Mouse (Mus musculus): ENCODE data around the gene Gpx3. TPM values are rescaled to one million over a fixed set of nuclear protein-coding genes. Genes with fewer than 3 reads are reported as not detected.

Gpx3 gene
- polyA plus RNA-seq, 1 experiment: 2.0 TPM

- TF ChIP-seq CTCF (IDR thresholded peaks at IDR 0.05; ENCODE audit: control insufficient read depth, insufficient read depth, insufficient read length) (peak; percentile 65), USF1 (IDR thresholded peaks at IDR 0.05; ENCODE audit: low read depth) (peak; percentile 36), MYOG (IDR thresholded peaks at IDR 0.05; ENCODE audit: control insufficient read depth, extremely low read depth, insufficient read length) (no peak)
- no peaks in the 10 kb centered on the region for H3K27me3 ChIP-seq (ENCODE audit: control insufficient read depth, insufficient read depth, insufficient read length)
- peaks cover 12% of the 10 kb centered on the region for H3K79me3 ChIP-seq (ENCODE audit: low read depth)
- peaks cover 17% of the 10 kb centered on the region for H3K79me2 ChIP-seq (ENCODE audit: control insufficient read depth, insufficient read depth)
- H3ac ChIP-seq (ENCODE audit: control insufficient read depth, insufficient read length, low read depth): no peak overlapping the region
- H3K36me3 ChIP-seq (ENCODE audit: control insufficient read depth, insufficient read depth): peaks cover 5% of the 10 kb centered on the region
- H3K4me3 ChIP-seq (ENCODE audit: insufficient read depth, poor library complexity, severe bottlenecking): no peak overlapping the region
Measured at GRCm38 (mm10) chr11:54862621-54863520, 39.4 kb upstream of the Gpx3 start.

- H3K4me3 ChIP-seq (ENCODE audit: insufficient read depth, poor library complexity, severe bottlenecking): peak overlapping the region; percentile 84
- H3K27me3 ChIP-seq (ENCODE audit: control insufficient read depth, insufficient read depth, insufficient read length): no peaks in the 10 kb centered on the region
- peak overlapping the region; percentile 58 for H3ac ChIP-seq (ENCODE audit: control insufficient read depth, insufficient read length, low read depth)
- H3K79me3 ChIP-seq (ENCODE audit: low read depth): peaks cover 32% of the 10 kb centered on the region
- peaks cover 27% of the 10 kb centered on the region for H3K36me3 ChIP-seq (ENCODE audit: control insufficient read depth, insufficient read depth)
- TF ChIP-seq MYOG (IDR thresholded peaks at IDR 0.05; ENCODE audit: control insufficient read depth, extremely low read depth, insufficient read length) (no peak), USF1 (IDR thresholded peaks at IDR 0.05; ENCODE audit: low read depth) (no peak), CTCF (IDR thresholded peaks at IDR 0.05; ENCODE audit: control insufficient read depth, insufficient read depth, insufficient read length) (no peak), MYOD1 (IDR thresholded peaks at IDR 0.05; ENCODE audit: control insufficient read depth, insufficient read length, low read depth) (no peak)
- peaks cover 39% of the 10 kb centered on the region for H3K79me2 ChIP-seq (ENCODE audit: control insufficient read depth, insufficient read depth)
Measured at GRCm38 (mm10) chr11:54865330-54866085, 36.7 kb upstream of the Gpx3 start.

- Histone ChIP-seq H3K36me3 (ENCODE audit: control insufficient read depth, insufficient read depth) (peaks cover 35% of the 10 kb centered on the region), H3K79me2 (ENCODE audit: control insufficient read depth, insufficient read depth) (peaks cover 44% of the 10 kb centered on the region), H3K27me3 (ENCODE audit: control insufficient read depth, insufficient read depth, insufficient read length) (no peaks in the 10 kb centered on the region), H3K4me3 (ENCODE audit: insufficient read depth, poor library complexity, severe bottlenecking) (peak within 1 kb of the TSS; percentile 84), H3K79me3 (ENCODE audit: low read depth) (peaks cover 32% of the 10 kb centered on the region), H3ac (ENCODE audit: control insufficient read depth, insufficient read length, low read depth) (peak within 1 kb of the TSS; percentile 99)
- no peak for TF ChIP-seq CEBPB (IDR thresholded peaks at IDR 0.05; ENCODE audit: low read depth)
- no peak for TF ChIP-seq FOSL1 (IDR thresholded peaks at IDR 0.05; ENCODE audit: insufficient read depth, low read length, poor library complexity, severe bottlenecking)
- TF ChIP-seq MAX (IDR thresholded peaks at IDR 0.05): peak; percentile 91
- no peak for TF ChIP-seq USF1 (IDR thresholded peaks at IDR 0.05; ENCODE audit: low read depth)
- TF ChIP-seq CTCF (IDR thresholded peaks at IDR 0.05; ENCODE audit: control insufficient read depth, insufficient read depth, insufficient read length): peak; percentile 19
- no peak for TF ChIP-seq MYOG (IDR thresholded peaks at IDR 0.05; ENCODE audit: control insufficient read depth, extremely low read depth, insufficient read length)
- TF ChIP-seq MYOD1 (IDR thresholded peaks at IDR 0.05; ENCODE audit: control insufficient read depth, insufficient read length, low read depth): no peak
Measured at GRCm38 (mm10) chr11:54866119-54867048, 35.9 kb upstream of the Gpx3 start, which contains the start of gene Hint1. Gene Hint1 (plus strand): TSS chr11:54866383.

DNA sequence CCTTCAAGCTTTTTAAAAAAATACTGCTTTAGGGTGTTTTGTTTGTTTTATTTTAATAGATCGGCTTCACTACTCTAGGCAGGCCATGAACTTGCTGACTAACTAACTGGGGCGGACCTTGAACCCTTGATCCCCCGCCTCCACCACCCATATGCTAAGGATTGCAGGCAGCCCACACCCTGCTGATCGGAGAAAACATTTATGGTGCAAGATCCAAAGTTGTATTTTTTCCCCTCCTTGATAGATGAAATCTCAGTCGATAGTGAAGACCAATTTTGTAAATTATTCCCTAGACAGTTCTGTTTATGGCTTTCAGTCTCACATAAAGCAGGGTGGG is 35.2 kb upstream of the Gpx3 start:
- TF ChIP-seq MYOD1 (IDR thresholded peaks at IDR 0.05; ENCODE audit: control insufficient read depth, insufficient read length, low read depth): no peak
- TF ChIP-seq CEBPB (IDR thresholded peaks at IDR 0.05; ENCODE audit: low read depth): no peak
- no peak for TF ChIP-seq CTCF (IDR thresholded peaks at IDR 0.05; ENCODE audit: control insufficient read depth, insufficient read depth, insufficient read length)
- TF ChIP-seq FOSL1 (IDR thresholded peaks at IDR 0.05; ENCODE audit: insufficient read depth, low read length, poor library complexity, severe bottlenecking): no peak
- no peak for TF ChIP-seq USF1 (IDR thresholded peaks at IDR 0.05; ENCODE audit: low read depth)
- no peak for TF ChIP-seq MAX (IDR thresholded peaks at IDR 0.05)
- TF ChIP-seq MYOG (IDR thresholded peaks at IDR 0.05; ENCODE audit: control insufficient read depth, extremely low read depth, insufficient read length): no peak
- Histone ChIP-seq H3K4me3 (ENCODE audit: insufficient read depth, poor library complexity, severe bottlenecking) (peak overlapping the region; percentile 84), H3K79me3 (ENCODE audit: low read depth) (peaks cover 32% of the 10 kb centered on the region), H3K27me3 (ENCODE audit: control insufficient read depth, insufficient read depth, insufficient read length) (no peaks in the 10 kb centered on the region), H3ac (ENCODE audit: control insufficient read depth, insufficient read length, low read depth) (peak overlapping the region; percentile 99), H3K36me3 (ENCODE audit: control insufficient read depth, insufficient read depth) (peaks cover 42% of the 10 kb centered on the region), H3K79me2 (ENCODE audit: control insufficient read depth, insufficient read depth) (peaks cover 44% of the 10 kb centered on the region)

DNA sequence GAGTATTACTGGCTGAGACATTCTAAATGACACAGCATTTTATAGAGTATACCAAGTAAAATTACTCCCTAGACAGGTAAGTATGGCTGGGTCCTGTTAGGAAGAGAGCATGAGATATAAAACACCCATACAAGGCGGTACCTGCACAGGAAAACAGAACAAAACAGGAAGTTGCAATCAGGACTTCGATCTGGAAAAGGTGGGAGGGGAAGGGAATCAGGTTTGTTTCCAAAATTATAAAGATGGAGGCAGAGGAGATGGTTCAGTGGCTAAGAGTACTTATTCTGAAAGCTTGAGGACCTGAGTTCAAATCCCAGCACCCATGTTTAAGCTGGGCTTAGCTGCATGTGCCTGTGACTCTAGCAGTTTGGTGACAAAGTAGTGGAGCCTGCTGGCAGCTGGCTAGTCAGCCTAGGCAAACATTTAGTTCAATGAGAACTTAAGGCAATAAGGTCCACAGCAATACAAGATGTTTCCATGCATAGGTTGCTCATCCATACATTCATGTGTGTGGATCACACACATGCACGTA is 34.3 kb upstream of the Gpx3 start:
- Histone ChIP-seq H3K79me3 (ENCODE audit: low read depth) (peaks cover 32% of the 10 kb centered on the region), H3K79me2 (ENCODE audit: control insufficient read depth, insufficient read depth) (peaks cover 44% of the 10 kb centered on the region), H3K36me3 (ENCODE audit: control insufficient read depth, insufficient read depth) (peaks cover 51% of the 10 kb centered on the region), H3K27me3 (ENCODE audit: control insufficient read depth, insufficient read depth, insufficient read length) (no peaks in the 10 kb centered on the region), H3ac (ENCODE audit: control insufficient read depth, insufficient read length, low read depth) (no peak overlapping the region), H3K4me3 (ENCODE audit: insufficient read depth, poor library complexity, severe bottlenecking) (no peak overlapping the region)
- no peak for TF ChIP-seq CEBPB (IDR thresholded peaks at IDR 0.05; ENCODE audit: low read depth)
- TF ChIP-seq MYOD1 (IDR thresholded peaks at IDR 0.05; ENCODE audit: control insufficient read depth, insufficient read length, low read depth): no peak
- TF ChIP-seq MYOG (IDR thresholded peaks at IDR 0.05; ENCODE audit: control insufficient read depth, extremely low read depth, insufficient read length): no peak
- TF ChIP-seq USF1 (IDR thresholded peaks at IDR 0.05; ENCODE audit: low read depth): no peak
- TF ChIP-seq MAX (IDR thresholded peaks at IDR 0.05): no peak
- TF ChIP-seq FOSL1 (IDR thresholded peaks at IDR 0.05; ENCODE audit: insufficient read depth, low read length, poor library complexity, severe bottlenecking): no peak

All from C2C12 (cell line).